ENCODE assay signal across 8 mouse cellular contexts in the genomic region with DNA sequence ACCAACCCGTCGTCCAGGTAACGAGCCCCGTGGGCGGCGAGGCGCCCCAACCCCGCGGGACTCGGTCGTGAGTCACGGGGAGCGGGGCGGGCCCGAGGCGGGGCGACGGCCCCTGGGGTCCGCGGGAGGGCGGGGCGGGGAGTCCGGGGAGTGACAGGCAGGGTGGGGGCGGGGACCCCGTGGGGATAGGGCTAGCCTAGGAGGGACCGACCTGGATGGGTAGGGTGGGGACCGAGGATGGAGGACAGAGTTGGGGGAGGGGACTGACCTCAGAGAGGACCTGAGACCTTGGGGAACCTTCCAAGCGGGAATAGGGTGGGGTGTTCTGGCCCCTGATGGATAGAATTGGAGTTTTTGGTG. TPM values are rescaled to one million over a fixed set of nuclear protein-coding genes. Genes with fewer than 3 reads are reported as not detected.
DNase-seq lines count a peak whose midpoint lies in the region; ATAC-seq and TF ChIP-seq lines count a peak whose summit lies in the region.

No protein-coding gene starts in this region.

- no peak for TF ChIP-seq CTCF in kidney, adult 2 months (conservative IDR thresholded peaks at IDR 0.05; ENCODE audit: insufficient read depth, insufficient read length, low read depth, low read length)
- TF ChIP-seq CTCF in Patski (IDR thresholded peaks at IDR 0.05) = no peak

- H3K27ac ChIP-seq in kidney, adult 2 months (ENCODE audit: insufficient read depth, low read depth, low read length) = no peak overlapping the region
- H3K27ac ChIP-seq in hindbrain, embryonic 11.5 days (ENCODE audit: low read depth, low read length) = no peak overlapping the region
- H3K27ac ChIP-seq in midbrain, embryonic 11.5 days (ENCODE audit: low read depth, low read length) = no peak overlapping the region

- in situ Hi-C loops in Patski (cut with MboI; ENCODE audit: low pct_unique_long_range_greater_than_20kb) = no loop called here

- no peaks in the 10 kb centered on the region for H3K27me3 ChIP-seq in kidney, adult 2 months (replicated peaks; ENCODE audit: control insufficient read depth, insufficient read depth, low read length)
- H3K27me3 ChIP-seq in Patski = no peaks in the 10 kb centered on the region
- peaks cover 13% of the 10 kb centered on the region for H3K27me3 ChIP-seq in hindbrain, embryonic 11.5 days (ENCODE audit: control insufficient read depth, insufficient read depth, low read length)
- no peaks in the 10 kb centered on the region; the same call in 1 of the 2 replicates for H3K27me3 ChIP-seq in midbrain, embryonic 11.5 days (ENCODE audit: control insufficient read depth, insufficient read depth, low read length)

- 2% methylated on average over 28 of the region's 28 CpGs for WGBS in kidney, adult 2 months
- WGBS in hindbrain, embryonic 11.5 days = 0% methylated on average over 12 of the region's 28 CpGs
- WGBS in midbrain, embryonic 11.5 days = 1% methylated on average over 28 of the region's 28 CpGs

- peak overlapping the region; percentile 70 for H3K4me2 ChIP-seq in hindbrain, embryonic 11.5 days (replicated peaks; ENCODE audit: low read depth, low read length)
- H3K4me2 ChIP-seq in midbrain, embryonic 11.5 days = peak overlapping the region; percentile 67

- ATAC-seq in Patski = peak; percentile 6
- ATAC-seq in hindbrain, embryonic 11.5 days (ENCODE audit: low FRiP score) = peak; percentile 63
- ATAC-seq in midbrain, embryonic 11.5 days (ENCODE audit: low FRiP score) = peak; percentile 70

- H3K4me1 ChIP-seq in kidney, adult 2 months (ENCODE audit: control insufficient read depth, insufficient read depth, low read length) = 0 out of 2 replicates have a peak, but pooled peaks cover 3% of the 10 kb centered on the region
- peaks cover 3% of the 10 kb centered on the region; the same call in 1 of the 2 replicates for H3K4me1 ChIP-seq in hindbrain, embryonic 11.5 days (replicated peaks; ENCODE audit: control insufficient read depth, insufficient read depth, low read length)
- H3K4me1 ChIP-seq in midbrain, embryonic 11.5 days (ENCODE audit: control insufficient read depth, insufficient read depth, low read length) = peaks cover 12% of the 10 kb centered on the region

- H3K9me3 ChIP-seq in hindbrain, embryonic 11.5 days (ENCODE audit: control insufficient read depth, low read length) = no peaks in the 10 kb centered on the region
- H3K9me3 ChIP-seq in midbrain, embryonic 11.5 days (ENCODE audit: control insufficient read depth, low read length) = no peaks in the 10 kb centered on the region

- H3K36me3 ChIP-seq in kidney, adult 2 months (ENCODE audit: control insufficient read depth, insufficient read depth, low read length) = no peaks in the 10 kb centered on the region
- no peaks in the 10 kb centered on the region for H3K36me3 ChIP-seq in hindbrain, embryonic 11.5 days (ENCODE audit: control insufficient read depth, insufficient read depth, low read length)
- no peaks in the 10 kb centered on the region for H3K36me3 ChIP-seq in midbrain, embryonic 11.5 days (ENCODE audit: control insufficient read depth, insufficient read depth, low read length)

- H3K9ac ChIP-seq in hindbrain, embryonic 11.5 days (ENCODE audit: low read depth, low read length) = peak overlapping the region; percentile 75
- H3K9ac ChIP-seq in midbrain, embryonic 11.5 days (ENCODE audit: low read length) = peak overlapping the region; percentile 73

- POLR2A ChIA-PET in Patski (lab: Charles Lee) = interaction anchor here (0.6 to 0.9 kb wide), 2 partner anchors 16 to 1534 kb away, joined by 3 to 7 read pairs; no protein-coding TSS in a partner anchor

- CTCF ChIA-PET in Patski (lab: Charles Lee) = no interaction called here

- H3K4me3 ChIP-seq in kidney, adult 2 months (ENCODE audit: insufficient read depth, low read depth, low read length) = peak overlapping the region; percentile 69
- peak overlapping the region; percentile 77 for H3K4me3 ChIP-seq in hindbrain, embryonic 11.5 days (ENCODE audit: low read depth, low read length)
- peak overlapping the region; percentile 74 for H3K4me3 ChIP-seq in midbrain, embryonic 11.5 days (ENCODE audit: low read depth, low read length)

- DNase-seq in kidney, adult 2 months = no peak
- no peak for DNase-seq in kidney, adult 11 months
- no peak for DNase-seq in Patski (ENCODE audit: low read depth, low spot score)
- no peak for DNase-seq in hindbrain, embryonic 11.5 days (ENCODE audit: low spot score)
- no peak for DNase-seq in midbrain, embryonic 11.5 days (ENCODE audit: low spot score, missing footprints)
- no peak for DNase-seq in ovary, postnatal 36 days (ENCODE audit: low spot score)
- no peak for DNase-seq in right cerebral cortex, postnatal 4 days
- DNase-seq in c-Kit-positive CD71-positive TER-119-positive erythroid progenitor cells, embryonic 14.5 days (ENCODE audit: low spot score) = no peak

- TF ChIP-seq POLR2A in kidney, adult 2 months (IDR thresholded peaks at IDR 0.05; ENCODE audit: low read depth, low read length) = no peak

RNA-seq across cellular contexts. Expression of a gene that starts 0.3 kb away (rescaled TPM):
- polyA plus RNA-seq in kidney, adult 2 months (2012; rRNA removed) = 4.6 and 6.0 TPM in 2 replicates
- 11.7 TPM for polyA plus RNA-seq in Patski (2021)
- polyA plus RNA-seq in hindbrain, embryonic 11.5 days (2014; fragmentation: Nextera tagmentation; extraction: Ambion mirVana) = 3.4 and 4.3 TPM in 2 replicates
- 3.0 and 3.8 TPM in 2 replicates for polyA plus RNA-seq in midbrain, embryonic 11.5 days (2014; fragmentation: Nextera tagmentation; extraction: Ambion mirVana)

RNA-seq across cellular contexts. Expression of a gene that starts 2.6 kb away (rescaled TPM):
- 0.05 and 0.39 TPM in 2 replicates for polyA plus RNA-seq in kidney, adult 2 months (2012; rRNA removed)
- polyA plus RNA-seq in Patski (2021) = 0.04 TPM
- 22.8 and 23.8 TPM in 2 replicates for polyA plus RNA-seq in hindbrain, embryonic 11.5 days (2014; fragmentation: Nextera tagmentation; extraction: Ambion mirVana)
- 21.2 and 22.2 TPM in 2 replicates for polyA plus RNA-seq in midbrain, embryonic 11.5 days (2014; fragmentation: Nextera tagmentation; extraction: Ambion mirVana)

RNA-seq across cellular contexts. Expression of a gene that starts 19.5 kb away (rescaled TPM):
- 0.57 and 1.5 TPM in 2 replicates for polyA plus RNA-seq in kidney, adult 2 months (2012; rRNA removed)
- 1.5 TPM for polyA plus RNA-seq in Patski (2021)
- 3.1 and 3.3 TPM in 2 replicates for polyA plus RNA-seq in hindbrain, embryonic 11.5 days (2014; fragmentation: Nextera tagmentation; extraction: Ambion mirVana)
- 2.5 and 2.7 TPM in 2 replicates for polyA plus RNA-seq in midbrain, embryonic 11.5 days (2014; fragmentation: Nextera tagmentation; extraction: Ambion mirVana)

RNA-seq across cellular contexts. Expression of a gene that starts 31.4 kb away (rescaled TPM):
- 0.97 TPM in 1 of 2 replicates, not detected in the other for polyA plus RNA-seq in kidney, adult 2 months (2012; rRNA removed)
- polyA plus RNA-seq in Patski (2021) = 0.14 TPM
- polyA plus RNA-seq in hindbrain, embryonic 11.5 days (2014; fragmentation: Nextera tagmentation; extraction: Ambion mirVana) = 0.08 TPM in 1 of 2 replicates, not detected in the other
- not detected in 2 replicates for polyA plus RNA-seq in midbrain, embryonic 11.5 days (2014; fragmentation: Nextera tagmentation; extraction: Ambion mirVana)

RNA-seq across cellular contexts. Expression of a gene that starts 33.5 kb away (rescaled TPM):
- 130 TPM in 2 replicates for polyA plus RNA-seq in kidney, adult 2 months (2012; rRNA removed)
- 98.3 TPM for polyA plus RNA-seq in Patski (2021)
- polyA plus RNA-seq in hindbrain, embryonic 11.5 days (2014; fragmentation: Nextera tagmentation; extraction: Ambion mirVana) = 179 and 182 TPM in 2 replicates
- polyA plus RNA-seq in midbrain, embryonic 11.5 days (2014; fragmentation: Nextera tagmentation; extraction: Ambion mirVana) = 198 and 205 TPM in 2 replicates

Comparison
In these comparisons a context has a peak if more than half of its experiments do, and no peak if none do; other contexts are left out.
1. ATAC-seq: peak in every context shown above with its lines; median percentile 70 in midbrain, embryonic 11.5 days; 63 in hindbrain, embryonic 11.5 days; 6 in Patski.
2. RNA of a gene that starts 2.6 kb away (polyA plus RNA-seq): 22.8 to 23.8 TPM in hindbrain, embryonic 11.5 days and 21.2 to 22.2 TPM in midbrain, embryonic 11.5 days; 0.05 to 0.39 TPM in kidney, adult 2 months and 0.04 TPM in Patski (single experiment); every median in the first group is over 10 times any median in the second.
3. Peak in every context shown above with its lines, with median percentiles within 50 percentile points of each other: H3K4me3 ChIP-seq.